Mouse (Mus musculus) heart, adult 9 months (tissue): ENCODE data around the gene Ralgps1.

Experiments
- DNase-seq, 2 experiments: peaks; one replicate each; pipeline ENCODE4 v3.0.0; 2022; ENCODE audit warnings: low spot score in 2 of 2

The Ralgps1 gene

GRCm38 (mm10) chr2:33280525-33280924 lies 90.8 kb downstream of the Ralgps1 start:
- DNase-seq = no peak

DNA sequence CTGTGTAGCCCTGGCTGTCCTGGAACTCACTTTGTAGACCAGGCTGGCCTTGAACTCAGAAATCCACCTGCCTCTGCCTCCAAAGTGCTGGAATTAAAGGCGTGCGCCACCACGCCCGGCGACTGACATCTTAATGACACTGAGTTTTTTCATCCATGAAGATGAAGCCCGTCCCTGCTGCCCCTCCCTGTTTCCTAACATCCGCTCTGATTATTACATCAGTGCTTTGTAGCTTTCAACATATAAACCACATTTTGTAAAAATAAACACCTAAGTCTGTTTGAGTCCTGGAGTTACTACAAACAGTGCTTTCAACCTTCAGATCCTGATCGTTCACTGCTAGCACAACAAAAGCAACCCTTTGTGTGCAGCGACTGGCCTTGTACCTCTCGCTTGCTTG lies 91.5 kb downstream of the Ralgps1 start:
- no peak for DNase-seq

DNA sequence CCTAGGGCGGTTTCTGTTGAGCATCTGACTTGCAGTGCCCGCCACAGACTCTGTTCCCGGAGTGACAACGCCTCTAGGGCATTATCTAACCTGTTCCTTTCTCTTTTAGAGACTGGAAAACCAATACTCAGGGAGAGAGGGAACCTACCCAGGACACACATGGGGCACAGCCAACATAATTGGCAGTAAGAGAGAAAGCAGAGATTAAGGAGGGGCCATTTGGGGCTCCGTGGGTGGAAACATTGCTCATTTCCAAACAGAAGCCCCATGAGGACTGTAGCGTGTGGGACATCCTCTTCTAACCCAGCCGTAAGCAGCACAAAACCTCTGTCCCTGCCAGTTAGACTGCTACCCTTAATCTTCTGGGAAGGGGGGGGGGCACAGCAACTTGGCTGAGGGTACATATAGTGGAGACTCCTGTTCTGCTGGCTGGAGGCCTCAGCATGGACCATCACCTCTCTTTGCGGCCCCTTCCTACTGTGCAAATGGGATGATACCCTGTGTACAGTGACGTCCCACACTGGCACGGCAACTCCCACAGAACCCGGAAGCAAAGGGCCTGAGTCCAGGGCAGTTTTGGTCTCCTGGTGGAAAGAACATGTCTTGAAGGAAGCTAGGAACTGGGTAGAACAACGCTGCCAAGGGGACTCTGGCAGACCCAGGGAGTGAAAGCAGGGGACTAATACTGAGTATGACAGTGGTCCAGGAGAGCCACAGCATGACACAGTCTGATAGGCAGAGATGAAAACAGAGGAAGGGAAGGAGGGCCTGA lies 96.4 kb downstream of the Ralgps1 start:
- peak in 1 of 2 experiments; percentile 60 for DNase-seq

DNA sequence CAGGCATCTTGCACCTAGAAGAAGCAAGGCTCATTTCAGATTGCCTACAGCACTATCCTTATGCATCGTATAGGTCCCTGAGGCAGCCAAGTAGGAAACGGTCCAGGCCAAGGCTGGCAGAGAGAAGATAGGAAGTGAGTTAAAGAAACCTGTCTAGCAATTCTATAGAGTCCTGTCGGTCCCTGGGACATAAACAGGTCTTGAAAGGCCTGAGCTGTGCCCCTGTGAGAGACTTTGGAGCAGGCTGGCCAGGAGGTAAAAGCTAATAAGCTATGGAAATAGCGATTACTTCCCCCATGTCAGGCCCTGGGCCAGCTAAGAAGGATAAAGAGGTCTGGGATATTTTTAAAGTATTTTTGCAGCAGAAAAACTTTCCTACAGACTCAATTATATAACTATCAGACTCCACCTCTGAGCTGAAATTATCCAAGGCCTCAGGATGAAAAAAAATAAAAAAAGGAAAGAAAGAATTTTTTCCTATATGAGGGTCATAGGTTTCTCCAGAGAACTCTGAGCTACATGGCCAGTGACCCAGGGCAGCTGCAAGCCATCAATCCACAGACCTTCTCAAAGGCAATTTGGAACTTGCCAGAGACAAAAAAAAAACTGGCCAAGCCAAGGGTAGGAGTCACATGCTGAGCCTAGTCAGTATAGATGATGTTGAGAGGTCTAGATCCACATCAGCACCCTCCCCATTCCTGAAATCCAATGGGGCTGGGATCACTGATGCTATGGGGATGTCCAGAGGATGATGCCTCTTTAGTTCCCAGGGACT lies 98.4 kb downstream of the Ralgps1 start:
- peak in 1 of 2 experiments; percentile 61 for DNase-seq

DNA sequence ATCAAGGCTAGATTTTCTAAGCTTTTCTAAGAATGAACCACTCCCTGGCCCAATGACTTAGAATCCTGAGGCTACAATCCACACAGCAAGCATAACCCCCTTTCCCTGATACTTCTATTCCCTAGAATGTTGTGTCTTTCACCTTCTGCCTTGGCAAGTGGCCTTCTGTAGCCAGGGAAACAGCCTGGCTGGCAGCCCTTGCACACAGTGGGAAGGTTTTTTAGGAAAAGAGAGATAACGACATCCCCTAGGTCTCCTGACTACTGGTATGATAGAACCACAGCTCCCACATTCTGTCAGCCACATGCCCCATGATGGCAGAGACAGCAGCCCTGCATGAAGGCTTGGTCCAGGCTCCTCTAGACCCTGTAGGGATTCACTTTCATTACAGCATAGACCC lies 99.8 kb downstream of the Ralgps1 start:
- DNase-seq = no peak

GRCm38 (mm10) chr2:33270569-33270968 lies 100.7 kb downstream of the Ralgps1 start:
- no peak for DNase-seq

GRCm38 (mm10) chr2:33269132-33269493 lies 102.2 kb downstream of the Ralgps1 start:
- no peak for DNase-seq

- no peak for DNase-seq
These were observed 102.7 kb downstream of the Ralgps1 start for GRCm38 (mm10) chr2:33268384-33269131.

GRCm38 (mm10) chr2:33267075-33267474 lies 104.2 kb downstream of the Ralgps1 start:
- DNase-seq = no peak

DNA sequence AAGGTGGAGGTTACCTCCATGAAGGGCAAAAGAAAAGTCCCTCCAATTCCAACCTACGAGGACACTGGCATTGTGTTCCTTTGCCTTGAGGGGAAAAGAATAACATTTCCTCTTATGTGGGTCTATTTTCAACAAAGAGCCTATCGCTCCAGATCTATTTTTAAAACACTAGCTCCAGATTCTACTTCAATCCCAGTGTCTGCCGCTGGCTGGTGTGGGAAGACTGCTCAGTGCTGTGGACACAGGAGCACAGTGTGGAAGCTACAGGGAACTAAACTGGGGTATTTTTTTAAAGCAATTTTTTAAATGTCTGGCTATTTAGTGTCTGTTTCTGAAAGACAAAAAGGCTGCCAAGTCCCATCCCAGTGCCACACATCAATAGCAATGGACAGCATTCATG lies 105.5 kb downstream of the Ralgps1 start:
- no peak for DNase-seq

DNA sequence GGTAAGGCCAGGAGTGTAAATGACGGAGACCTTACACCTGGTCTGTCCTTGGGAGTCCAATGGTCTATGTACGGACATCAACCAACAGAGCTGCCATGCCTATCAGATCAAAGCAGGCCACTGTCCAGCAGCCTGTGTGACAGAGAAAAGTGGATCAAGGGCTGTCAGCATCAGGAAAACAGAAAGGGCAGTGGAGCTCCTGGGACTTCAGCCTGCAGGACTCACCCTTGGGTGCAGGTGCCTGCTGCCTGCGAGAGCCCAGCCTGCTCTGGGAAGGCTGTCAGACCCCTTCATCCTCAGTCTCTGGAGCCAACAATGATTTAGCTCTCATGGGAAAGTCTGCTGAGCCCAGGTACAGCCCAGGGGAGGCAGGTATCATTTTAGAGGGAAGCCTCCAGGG lies 109.8 kb downstream of the Ralgps1 start:
- DNase-seq = no peak

DNA sequence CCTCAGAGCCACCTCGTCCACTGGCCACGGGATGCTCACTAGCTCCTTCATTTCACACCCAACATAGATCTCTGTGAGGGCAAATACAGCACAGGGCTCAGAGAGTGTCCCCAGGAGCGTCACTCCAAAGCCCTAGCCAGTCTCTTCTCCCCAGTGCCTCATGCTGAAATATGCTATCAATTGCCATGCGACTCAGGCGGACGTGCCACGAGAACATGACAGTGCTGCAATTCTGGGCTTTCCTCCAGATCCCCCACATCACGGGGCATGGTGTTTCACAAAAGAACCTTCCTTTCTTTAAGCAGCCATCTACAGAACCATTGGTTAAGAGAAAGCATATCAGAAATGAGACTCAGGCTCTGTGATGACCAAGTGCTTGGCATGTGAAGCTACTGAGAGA lies 110.5 kb downstream of the Ralgps1 start:
- no peak for DNase-seq

DNA sequence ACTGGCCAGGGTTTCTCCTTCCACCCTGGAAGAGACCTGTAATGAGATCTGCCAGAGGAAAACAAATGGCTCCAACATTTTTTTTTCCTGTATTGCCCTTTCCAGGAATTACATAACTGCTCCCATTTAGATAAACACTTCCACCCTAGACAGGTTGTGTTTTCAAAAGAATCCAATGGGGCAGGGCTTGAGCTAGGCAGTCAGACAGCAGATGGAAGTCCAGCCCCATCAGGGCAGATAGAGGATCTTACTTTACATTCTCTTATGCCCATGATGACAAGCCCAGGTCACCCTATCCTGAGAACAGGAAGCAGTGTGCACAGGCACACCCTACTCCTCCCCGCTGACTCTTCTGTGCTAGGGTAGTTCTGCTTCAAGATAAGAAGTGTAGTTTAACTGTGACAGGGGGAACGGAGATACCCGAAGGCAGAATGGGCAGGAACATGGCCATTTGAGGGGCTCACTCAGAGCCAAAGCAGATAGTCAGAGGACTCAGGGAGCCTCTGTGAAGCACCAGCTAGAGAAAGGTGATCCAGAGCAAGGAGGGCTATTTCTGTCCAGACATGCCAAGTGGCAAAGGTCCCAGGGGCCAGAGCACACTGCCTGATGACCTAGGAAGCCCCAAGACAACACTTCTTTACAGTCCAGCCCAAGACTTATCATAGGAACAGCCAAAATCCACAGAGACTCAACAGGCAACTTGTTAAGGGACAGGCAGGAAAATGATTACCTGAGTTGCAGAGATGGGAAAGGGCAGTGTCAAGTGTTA lies 114.3 kb downstream of the Ralgps1 start:
- no peak for DNase-seq

DNA sequence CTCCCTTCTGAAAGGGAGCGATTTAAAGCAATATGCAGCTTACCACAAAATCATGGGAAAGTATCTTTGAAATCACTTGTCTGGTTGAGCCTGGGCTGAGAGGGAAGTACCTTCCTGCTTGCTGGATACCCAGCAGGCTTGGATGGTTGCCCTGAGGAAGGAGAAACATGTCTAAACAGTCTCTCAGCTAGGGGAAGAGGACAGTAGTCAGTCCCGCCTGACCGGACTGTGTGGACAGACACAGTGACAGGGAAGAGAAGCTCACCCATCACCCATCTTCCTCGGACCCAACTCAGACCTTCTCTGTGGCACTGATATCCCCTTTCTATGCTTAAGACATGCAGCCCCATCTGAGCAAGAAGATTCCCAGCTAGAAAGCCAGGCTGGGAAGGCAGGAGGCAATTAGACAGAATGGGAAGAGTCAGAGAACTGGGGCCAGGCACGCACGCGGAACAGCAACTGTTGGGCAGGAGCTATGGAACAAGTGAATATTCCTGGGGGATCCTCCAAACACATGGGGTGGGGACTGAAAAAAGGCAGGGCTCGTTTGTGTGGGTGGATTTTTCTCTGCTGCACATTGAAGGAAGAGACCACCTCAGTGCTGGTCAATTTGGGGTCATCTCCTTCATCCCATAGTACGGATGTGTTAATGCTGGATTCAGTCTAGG lies 116.8 kb downstream of the Ralgps1 start:
- no peak for DNase-seq

GRCm38 (mm10) chr2:33253572-33254190 lies 117.6 kb downstream of the Ralgps1 start:
- DNase-seq = no peak

GRCm38 (mm10) chr2:33252751-33253150 lies 118.5 kb downstream of the Ralgps1 start:
- DNase-seq = no peak

GRCm38 (mm10) chr2:33249922-33250633 lies 121.2 kb downstream of the Ralgps1 start:
- no peak for DNase-seq

DNA sequence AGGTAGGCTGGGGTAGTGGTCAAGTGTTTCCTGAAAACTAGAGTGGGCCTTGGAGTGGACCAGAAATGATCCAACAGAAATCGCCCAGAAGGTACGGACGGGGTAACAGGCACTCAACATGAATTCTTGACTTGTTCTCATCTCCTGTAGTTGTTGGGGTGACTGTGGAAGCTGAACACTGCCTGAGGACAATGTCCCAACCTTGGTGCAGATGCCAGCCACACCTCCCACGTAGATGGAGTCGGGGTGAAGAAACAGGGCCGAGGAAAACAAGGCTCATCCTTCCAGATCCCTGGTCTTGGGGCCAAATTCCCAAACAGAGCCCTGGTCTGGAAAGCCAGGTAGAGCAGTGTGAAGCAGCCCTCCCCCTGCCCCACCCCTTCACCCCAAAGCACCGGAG lies 122.7 kb downstream of the Ralgps1 start:
- DNase-seq = no peak

DNA sequence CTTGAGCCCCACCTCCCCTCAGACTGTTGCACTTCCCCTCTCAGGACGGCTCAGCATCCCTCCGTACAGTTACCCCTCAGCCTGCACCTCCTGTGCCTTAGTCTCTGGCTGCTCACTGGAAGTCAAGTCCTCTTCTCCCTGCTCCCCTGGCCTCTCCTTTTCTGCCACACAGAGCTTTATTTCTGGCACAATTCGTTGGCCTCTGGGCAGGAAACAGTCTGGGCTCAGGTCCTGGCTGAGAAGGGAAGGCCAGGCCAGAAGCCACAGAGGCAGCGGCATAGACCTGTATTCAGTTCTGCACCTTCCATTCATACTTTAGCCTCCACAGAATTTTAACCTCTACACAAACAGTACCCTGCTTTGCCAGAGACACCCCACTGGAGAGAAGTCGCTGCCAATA lies 124.4 kb downstream of the Ralgps1 start:
- DNase-seq = no peak

DNA sequence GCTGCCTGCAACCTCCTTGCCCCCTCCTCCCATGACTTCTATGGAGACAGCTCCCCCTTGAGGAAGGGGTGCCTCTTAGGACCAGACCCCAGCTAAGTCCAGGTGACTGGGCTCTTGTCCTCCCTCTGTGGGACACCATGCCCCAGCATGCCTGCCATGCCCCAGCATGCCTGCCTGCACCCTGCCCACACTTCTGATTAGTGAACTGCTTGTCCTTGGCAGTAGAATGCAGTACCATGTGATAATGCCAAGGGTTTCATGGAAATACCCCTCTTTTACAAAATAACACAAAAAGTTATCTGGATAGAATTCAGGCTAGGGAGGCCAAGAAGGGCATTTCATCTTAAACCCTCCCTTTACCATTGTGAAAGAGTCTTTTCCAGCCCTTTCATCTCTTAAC lies 125.9 kb downstream of the Ralgps1 start:
- no peak for DNase-seq
